Mouse (Mus musculus): ENCODE data around the gene Nuak1.

The Nuak1 gene

DNA sequence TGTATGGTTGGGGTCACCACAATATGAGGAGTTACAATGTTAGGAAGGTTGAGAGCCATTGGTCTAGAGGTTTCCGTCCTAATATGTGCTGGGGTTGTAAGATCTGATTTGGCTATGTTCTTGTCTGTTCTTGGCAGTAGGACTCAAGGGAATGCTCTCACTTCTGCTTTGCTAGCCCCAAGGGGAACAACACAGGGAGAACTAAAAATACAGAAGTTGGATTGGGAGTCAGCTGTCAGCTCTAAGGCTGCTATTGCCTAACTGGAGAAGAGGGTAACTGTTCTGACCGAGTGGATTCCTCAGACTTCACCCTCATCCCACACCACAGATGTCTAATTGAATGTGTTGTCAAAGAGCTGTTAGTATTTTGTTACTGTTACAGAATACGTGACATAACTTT, 101.6 kb downstream of the Nuak1 start:
- DNase-seq (ENCODE audit: low read depth): no peak

- peak; percentile 52 for DNase-seq (ENCODE audit: low read depth)
Observed at GRCm38 (mm10) chr10:84335441-84335840, 105.0 kb downstream of the Nuak1 start.

- no peak for DNase-seq (ENCODE audit: low read depth)
Observed at GRCm38 (mm10) chr10:84329822-84330221, 110.6 kb downstream of the Nuak1 start.

DNA sequence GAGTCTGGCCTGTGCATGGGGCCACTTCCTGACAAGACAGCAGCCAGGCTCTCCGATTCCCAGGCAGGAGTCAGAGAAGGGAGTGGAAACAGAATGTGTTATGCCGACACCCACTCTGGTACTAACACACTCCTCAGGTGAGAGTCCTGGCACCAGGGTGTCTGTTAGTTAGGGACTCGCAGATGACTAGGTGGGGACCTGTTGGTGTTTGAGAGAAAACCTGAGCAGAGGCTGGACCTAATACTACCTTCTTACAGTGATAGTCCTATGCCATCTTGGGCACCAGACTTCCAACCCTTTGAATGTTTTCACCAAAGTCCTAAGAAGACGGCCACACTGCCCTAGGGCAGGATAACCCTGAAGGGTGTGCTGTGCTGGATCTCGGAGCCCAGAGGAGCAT, 111.1 kb downstream of the Nuak1 start:
- no peak for DNase-seq (ENCODE audit: low read depth)

GRCm38 (mm10) chr10:84324018-84324417, 116.4 kb downstream of the Nuak1 start:
- no peak for DNase-seq (ENCODE audit: low read depth)
